Mouse (Mus musculus): ENCODE data around the gene Slc29a3.

- no peak for TF ChIP-seq CTCF (IDR thresholded peaks at IDR 0.05; ENCODE audit: low read depth)
- no peak for TF ChIP-seq EP300 (IDR thresholded peaks at IDR 0.05; ENCODE audit: low read depth)
These were observed 20.9 kb downstream of the Slc29a3 start for GRCm38 (mm10) chr10:60731742-60732141.
